Mouse (Mus musculus): Measurements from ENCODE around the gene Gm14401. TPM values are rescaled to one million over a fixed set of nuclear protein-coding genes. Genes with fewer than 3 reads are reported as not detected.
"Not testable (repeated sequence)": the region's sequence is repeated elsewhere in the genome, so short reads cannot be mapped to it uniquely, and the experiment has no call there.

Gene Gm14401
- polyA plus RNA-seq (2015; fragmentation: Nextera tagmentation; extraction: Ambion mirVana) = 0.38 TPM in 1 of 2 replicates, not detected in the other

- H3K4me1 ChIP-seq (ENCODE audit: control insufficient read depth, insufficient read depth, low read length); H3K27ac ChIP-seq (ENCODE audit: low read length); H3K27me3 ChIP-seq (replicated peaks; ENCODE audit: control insufficient read depth, insufficient read depth, low read length); ATAC-seq; H3K4me3 ChIP-seq (ENCODE audit: low read length); H3K36me3 ChIP-seq (ENCODE audit: control insufficient read depth, insufficient read depth, low read length); H3K9me3 ChIP-seq (ENCODE audit: control insufficient read depth, low read length); H3K9ac ChIP-seq (ENCODE audit: low read depth, low read length); H3K4me2 ChIP-seq (ENCODE audit: low read depth, low read length): not testable (repeated sequence)
- WGBS = 70% methylated on average over 7 of the region's 7 CpGs
These were observed at the start of gene Gm14401 for GRCm38 (mm10) chr2:177073432-177074423. Gene Gm14401 (plus strand): TSS chr2:177074320.

DNA sequence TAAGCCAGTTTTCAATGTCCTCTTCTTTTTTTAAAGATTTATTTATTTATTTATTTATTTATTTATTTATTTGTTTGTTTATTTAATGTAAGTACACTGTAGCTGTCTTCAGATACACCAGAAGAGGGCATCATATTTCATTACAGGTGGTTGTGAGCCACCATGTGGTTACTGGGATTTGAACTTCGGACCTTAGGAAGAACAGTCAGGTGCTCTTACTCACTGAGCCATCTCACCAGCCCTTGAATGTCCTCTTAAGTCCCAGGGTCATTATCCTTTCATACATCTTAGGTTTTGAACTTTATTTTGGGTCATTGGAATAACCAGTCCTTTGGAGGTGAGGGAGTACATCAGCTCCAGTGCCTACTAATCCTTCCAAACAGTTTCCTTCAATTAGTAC is 1.3 kb upstream of the Gm14401 start:
- not testable (repeated sequence) for H3K4me1 ChIP-seq (ENCODE audit: control insufficient read depth, insufficient read depth, low read length); H3K4me3 ChIP-seq (ENCODE audit: low read length); H3K36me3 ChIP-seq (ENCODE audit: control insufficient read depth, insufficient read depth, low read length); ATAC-seq; H3K9me3 ChIP-seq (ENCODE audit: control insufficient read depth, low read length); H3K9ac ChIP-seq (ENCODE audit: low read depth, low read length); H3K27me3 ChIP-seq (replicated peaks; ENCODE audit: control insufficient read depth, insufficient read depth, low read length); H3K4me2 ChIP-seq (ENCODE audit: low read depth, low read length); H3K27ac ChIP-seq (ENCODE audit: low read length)
- WGBS = 86% methylated on average over 1 of the region's 1 CpGs

DNA sequence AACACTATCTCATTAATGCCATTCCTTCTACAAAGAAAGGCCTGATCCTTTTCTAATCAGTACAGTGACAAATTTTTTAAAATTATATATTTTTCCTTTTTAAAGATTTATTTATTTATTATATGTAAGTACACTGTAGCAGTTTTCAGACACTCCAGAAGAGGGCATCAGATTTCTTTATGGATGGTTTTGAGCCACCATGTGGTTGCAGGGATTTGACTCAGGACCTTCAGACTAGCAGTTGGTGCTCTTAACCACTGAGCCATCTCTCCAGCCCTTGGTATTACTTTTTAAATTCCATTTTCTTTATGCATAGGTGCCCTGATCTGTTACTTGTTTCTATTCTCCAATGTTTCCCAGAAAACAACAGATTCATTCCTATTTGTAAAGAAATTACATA is 895 bp downstream of the Gm14401 start:
- H3K9me3 ChIP-seq (ENCODE audit: control insufficient read depth, low read length); H3K4me1 ChIP-seq (ENCODE audit: control insufficient read depth, insufficient read depth, low read length); H3K36me3 ChIP-seq (ENCODE audit: control insufficient read depth, insufficient read depth, low read length); H3K4me2 ChIP-seq (ENCODE audit: low read depth, low read length); H3K27ac ChIP-seq (ENCODE audit: low read length); ATAC-seq; H3K27me3 ChIP-seq (replicated peaks; ENCODE audit: control insufficient read depth, insufficient read depth, low read length); H3K4me3 ChIP-seq (ENCODE audit: low read length); H3K9ac ChIP-seq (ENCODE audit: low read depth, low read length): not testable (repeated sequence)

DNA sequence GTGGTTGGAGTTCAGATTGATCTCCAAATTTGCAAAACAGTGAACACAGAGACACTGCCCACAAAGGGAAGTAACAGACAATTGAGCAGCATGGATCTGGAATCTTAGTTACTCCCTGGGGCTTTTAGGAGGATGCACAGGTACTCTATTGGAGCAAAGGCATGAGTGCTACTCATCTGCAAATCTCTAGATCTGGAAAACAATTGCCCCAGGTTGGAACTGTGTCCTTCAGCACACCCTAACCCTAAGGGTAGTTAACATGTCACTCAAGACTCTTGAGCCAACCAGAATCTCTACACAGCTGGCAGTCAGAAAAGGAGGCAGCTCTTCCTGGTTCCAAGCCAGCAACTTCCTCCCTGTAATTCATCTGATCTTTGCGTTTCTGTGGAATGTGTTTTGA is 5.7 kb downstream of the Gm14401 start:
- 76% methylated on average over 1 of the region's 1 CpGs for WGBS

GRCm38 (mm10) chr2:177109086-177109485 is 35.0 kb downstream of the Gm14401 start:
- H3K4me3 ChIP-seq (ENCODE audit: low read length); H3K4me2 ChIP-seq (ENCODE audit: low read depth, low read length); H3K27me3 ChIP-seq (replicated peaks; ENCODE audit: control insufficient read depth, insufficient read depth, low read length); H3K4me1 ChIP-seq (ENCODE audit: control insufficient read depth, insufficient read depth, low read length); H3K9me3 ChIP-seq (ENCODE audit: control insufficient read depth, low read length); H3K36me3 ChIP-seq (ENCODE audit: control insufficient read depth, insufficient read depth, low read length); H3K27ac ChIP-seq (ENCODE audit: low read length); ATAC-seq; H3K9ac ChIP-seq (ENCODE audit: low read depth, low read length): not testable (repeated sequence)
- 90% methylated on average over 5 of the region's 5 CpGs for WGBS

More for the DNA sequence above, 5.7 kb downstream of the Gm14401 start:
- H3K9me3 ChIP-seq (ENCODE audit: control insufficient read depth, low read length); H3K4me2 ChIP-seq (ENCODE audit: low read depth, low read length); H3K4me3 ChIP-seq (ENCODE audit: low read length); H3K36me3 ChIP-seq (ENCODE audit: control insufficient read depth, insufficient read depth, low read length); H3K27ac ChIP-seq (ENCODE audit: low read length); H3K4me1 ChIP-seq (ENCODE audit: control insufficient read depth, insufficient read depth, low read length); H3K27me3 ChIP-seq (replicated peaks; ENCODE audit: control insufficient read depth, insufficient read depth, low read length); ATAC-seq; H3K9ac ChIP-seq (ENCODE audit: low read depth, low read length): not testable (repeated sequence)

GRCm38 (mm10) chr2:177129097-177129496 is 55.0 kb downstream of the Gm14401 start:
- WGBS = 48% methylated on average over 1 of the region's 1 CpGs
- ATAC-seq = not testable (repeated sequence)

More at GRCm38 (mm10) chr2:177129097-177129496, 55.0 kb downstream of the Gm14401 start:
- not testable (repeated sequence) for H3K4me3 ChIP-seq (ENCODE audit: low read length); H3K4me2 ChIP-seq (ENCODE audit: low read depth, low read length); H3K9me3 ChIP-seq (ENCODE audit: control insufficient read depth, low read length); H3K36me3 ChIP-seq (ENCODE audit: control insufficient read depth, insufficient read depth, low read length); H3K4me1 ChIP-seq (ENCODE audit: control insufficient read depth, insufficient read depth, low read length); H3K27me3 ChIP-seq (replicated peaks; ENCODE audit: control insufficient read depth, insufficient read depth, low read length); H3K27ac ChIP-seq (ENCODE audit: low read length); H3K9ac ChIP-seq (ENCODE audit: low read depth, low read length)

Other genes with a start within 250 kb of the Gm14401 start
- gene Gm14408, start 243.2 kb upstream of the Gm14401 start, polyA plus RNA-seq (2015; fragmentation: Nextera tagmentation; extraction: Ambion mirVana) = not detected in 2 replicates
- gene Gm14296, start 146.5 kb upstream of the Gm14401 start, polyA plus RNA-seq (2015; fragmentation: Nextera tagmentation; extraction: Ambion mirVana) = 7.9 and 8.8 TPM in 2 replicates
- gene Gm14419, start 73.4 kb upstream of the Gm14401 start, polyA plus RNA-seq (2015; fragmentation: Nextera tagmentation; extraction: Ambion mirVana) = 5.3 and 6.8 TPM in 2 replicates
- gene Gm14410, start 132.1 kb downstream of the Gm14401 start, polyA plus RNA-seq (2015; fragmentation: Nextera tagmentation; extraction: Ambion mirVana) = 12.4 and 18.6 TPM in 2 replicates
- gene Gm14409, start 192.7 kb downstream of the Gm14401 start, polyA plus RNA-seq (2015; fragmentation: Nextera tagmentation; extraction: Ambion mirVana) = not detected in 2 replicates
- 0.09 and 0.15 TPM in 2 replicates for gene Gm14412, start 250.0 kb downstream of the Gm14401 start, polyA plus RNA-seq (2015; fragmentation: Nextera tagmentation; extraction: Ambion mirVana)

Data from intestine, embryonic 16.5 days (tissue).